Mouse (Mus musculus): ENCODE data around the gene Taf15.

- TF ChIP-seq POLR2A (IDR thresholded peaks at IDR 0.05; ENCODE audit: borderline replicate concordance, insufficient read depth, low read length) = no peak
- TF ChIP-seq CTCF (IDR thresholded peaks at IDR 0.05; ENCODE audit: borderline replicate concordance, insufficient read depth, low read depth, low read length) = no peak
Measured at GRCm38 (mm10) chr11:83437377-83437776, 35.5 kb upstream of the Taf15 start, which contains the start of gene 1700020L24Rik.
